Mouse (Mus musculus): Measurements from ENCODE around the gene Trmt10a. TPM values are rescaled to one million over a fixed set of nuclear protein-coding genes. Genes with fewer than 3 reads are reported as not detected.
"Not testable (repeated sequence)": the region's sequence is repeated elsewhere in the genome, so short reads cannot be mapped to it uniquely, and the experiment has no call there.

The Trmt10a gene
- polyA plus RNA-seq, 1 experiment from 2014 or later, result 15.2 TPM

DNA sequence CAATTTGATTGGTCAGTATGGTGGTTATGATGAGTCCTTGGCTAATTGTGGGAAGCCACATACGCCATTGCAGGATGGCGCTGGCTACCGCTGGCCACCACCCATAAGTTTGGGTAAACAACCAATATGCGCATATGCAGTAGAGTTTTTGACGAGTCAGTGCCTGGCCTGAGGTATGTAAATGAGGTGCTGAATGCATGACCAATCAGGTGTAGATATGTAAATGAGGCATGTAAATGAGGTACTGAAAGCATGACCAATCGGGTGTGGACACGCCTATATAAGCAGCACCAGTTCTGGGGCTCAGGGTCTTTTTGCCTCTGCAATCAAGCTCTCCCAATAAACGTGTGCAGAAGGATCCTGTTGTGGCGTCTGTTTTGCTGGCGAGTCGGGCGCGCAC lies 5.1 kb upstream of the Trmt10a start:
- H3K9ac ChIP-seq; H3K4me2 ChIP-seq (replicated peaks); H3K4me3 ChIP-seq; H3K4me1 ChIP-seq; H3K9me3 ChIP-seq; H3K27ac ChIP-seq; H3K27me3 ChIP-seq; ATAC-seq (ENCODE audit: insufficient number of reproducible peaks, insufficient read depth, low FRiP score, low TSS enrichment); H3K36me3 ChIP-seq: not testable (repeated sequence)
- WGBS, result 94% methylated on average over 13 of the region's 13 CpGs

DNA sequence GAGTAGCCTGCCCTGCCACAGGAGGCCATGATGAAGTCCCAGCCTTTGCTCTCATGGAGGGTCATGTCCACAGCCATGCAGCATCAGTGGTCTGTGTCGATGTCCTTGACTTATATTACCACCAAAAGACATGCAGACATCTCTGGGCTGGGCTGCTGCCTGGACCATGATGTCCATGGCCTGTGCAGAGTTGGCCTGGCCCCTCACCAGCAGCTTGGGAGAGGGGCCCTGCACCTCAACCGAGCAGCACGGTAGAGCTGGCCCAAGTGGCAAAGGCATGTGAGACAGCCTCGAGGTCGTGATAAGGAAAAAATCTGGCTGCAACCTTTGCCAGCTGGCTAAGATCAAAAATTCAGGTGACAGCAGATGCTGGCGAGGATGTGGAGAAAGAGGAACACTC lies 3.6 kb upstream of the Trmt10a start:
- no peak overlapping the region for H3K9ac ChIP-seq
- no peaks in the 10 kb centered on the region for H3K36me3 ChIP-seq
- 89% methylated on average over 6 of the region's 6 CpGs for WGBS
- no peak for ATAC-seq (ENCODE audit: insufficient number of reproducible peaks, insufficient read depth, low FRiP score, low TSS enrichment)
- H3K4me2 ChIP-seq (replicated peaks), result no peak overlapping the region
- H3K4me1 ChIP-seq, result no peaks in the 10 kb centered on the region
- no peak overlapping the region for H3K27ac ChIP-seq
- no peaks in the 10 kb centered on the region for H3K9me3 ChIP-seq
- no peaks in the 10 kb centered on the region for H3K27me3 ChIP-seq
- H3K4me3 ChIP-seq, result no peak overlapping the region

DNA sequence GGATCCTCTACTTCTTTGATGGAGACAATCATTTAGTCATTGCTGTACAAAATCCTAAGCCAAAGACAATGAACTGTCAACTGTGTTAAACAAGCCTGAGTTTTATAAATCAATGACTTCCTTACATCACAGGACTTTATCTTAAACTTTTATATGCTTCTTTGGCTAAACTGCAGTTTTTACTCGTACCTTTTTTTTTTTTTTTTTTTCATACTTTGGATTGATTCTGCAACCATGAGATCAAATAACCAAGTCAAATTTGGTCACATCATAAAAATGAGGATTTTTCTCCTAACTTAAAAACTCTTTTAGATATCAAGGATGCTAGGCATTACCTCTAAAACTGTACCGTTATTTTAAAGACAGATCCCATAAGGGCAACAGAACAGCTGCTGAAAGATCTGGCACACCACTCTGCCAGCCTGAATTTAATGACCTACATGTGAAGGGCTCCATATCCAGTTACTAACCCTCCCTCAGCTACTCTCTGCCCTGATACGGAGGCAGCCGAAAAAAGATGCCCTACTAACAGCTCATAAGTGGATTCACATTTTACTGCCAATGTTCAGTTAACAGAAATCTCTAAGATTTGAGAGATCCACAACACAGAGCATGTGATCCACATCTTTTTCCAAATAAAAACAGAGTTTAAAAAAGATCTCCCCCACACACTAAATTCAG lies 1.1 kb upstream of the Trmt10a start:
- no peaks in the 10 kb centered on the region for H3K27me3 ChIP-seq
- H3K27ac ChIP-seq, result 0 out of 2 replicates have a peak overlapping the region, but pooled peaks have one; percentile 30
- H3K9me3 ChIP-seq, result no peaks in the 10 kb centered on the region
- WGBS, result 31% methylated on average over 4 of the region's 4 CpGs
- no peak for ATAC-seq (ENCODE audit: insufficient number of reproducible peaks, insufficient read depth, low FRiP score, low TSS enrichment)
- H3K4me2 ChIP-seq (replicated peaks), result peak overlapping the region; percentile 40
- H3K36me3 ChIP-seq, result no peaks in the 10 kb centered on the region
- H3K4me3 ChIP-seq, result peak overlapping the region; percentile 15; the same call in 1 of the 2 replicates
- no peaks in the 10 kb centered on the region for H3K4me1 ChIP-seq
- H3K9ac ChIP-seq, result no peak overlapping the region

DNA sequence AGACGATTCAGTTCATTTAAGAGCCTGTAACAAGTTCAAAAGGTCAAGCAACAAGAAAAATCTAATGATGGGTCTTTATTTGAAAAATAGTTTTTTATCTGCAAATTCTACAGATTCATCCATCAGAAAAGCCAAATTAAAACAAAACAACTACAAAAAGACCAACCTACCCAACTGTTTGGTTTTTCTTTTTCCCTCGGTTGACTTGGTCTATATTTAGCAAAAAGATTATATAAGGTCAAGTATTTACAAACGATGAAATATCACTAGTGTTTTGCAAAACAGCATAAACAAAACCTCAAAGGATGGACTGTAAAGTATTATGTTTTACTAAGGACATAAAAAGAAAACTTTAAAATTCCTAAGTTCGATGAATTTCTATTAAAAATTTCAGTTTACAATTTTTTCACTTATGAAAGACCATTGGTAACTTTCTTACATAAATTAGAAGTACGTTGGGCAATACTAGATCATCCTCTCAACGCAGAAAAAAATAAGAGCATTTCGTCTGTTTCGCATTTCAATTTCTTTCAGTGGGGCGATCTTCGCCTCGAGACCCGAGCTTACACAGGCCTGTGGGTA lies 424 bp upstream of the Trmt10a start:
- Histone ChIP-seq H3K4me2 (replicated peaks) (peak overlapping the region; percentile 40), H3K27ac (peak overlapping the region; percentile 99), H3K27me3 (no peaks in the 10 kb centered on the region), H3K9me3 (no peaks in the 10 kb centered on the region), H3K4me3 (peak overlapping the region; percentile 56), H3K9ac (peak overlapping the region; percentile 42; the same call in 1 of the 2 replicates), H3K4me1 (no peaks in the 10 kb centered on the region), H3K36me3 (no peaks in the 10 kb centered on the region)
- WGBS, result 5% methylated on average over 12 of the region's 12 CpGs
- no peak for ATAC-seq (ENCODE audit: insufficient number of reproducible peaks, insufficient read depth, low FRiP score, low TSS enrichment)

DNA sequence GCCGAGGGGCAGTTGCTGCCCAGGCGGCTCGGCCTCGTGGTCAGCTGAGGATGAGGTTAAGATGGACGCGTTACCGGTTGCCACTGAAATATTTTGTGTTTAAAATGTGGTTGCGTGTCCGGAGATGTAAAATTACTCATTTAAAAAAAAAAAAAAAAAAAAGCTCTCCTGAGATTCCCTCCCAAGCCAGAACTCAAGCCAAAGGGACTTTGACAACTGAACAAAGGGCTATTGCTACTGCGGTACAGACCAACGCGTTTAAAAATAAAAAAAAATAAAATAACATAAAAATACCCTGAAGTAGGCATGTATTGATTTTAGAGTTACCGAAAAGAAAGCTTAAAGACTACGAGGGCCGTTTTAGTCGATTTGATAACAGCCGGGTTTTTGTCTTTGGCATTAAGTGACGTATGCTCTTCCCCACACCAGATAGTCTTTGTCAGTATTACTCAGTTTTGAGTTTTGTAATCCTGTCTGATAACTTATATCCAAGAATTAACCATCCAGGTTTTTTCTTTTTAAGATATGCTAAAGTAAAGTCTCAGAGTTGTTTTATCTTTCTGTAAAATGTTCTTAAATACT lies 903 bp downstream of the Trmt10a start:
- no peak for ATAC-seq (ENCODE audit: insufficient number of reproducible peaks, insufficient read depth, low FRiP score, low TSS enrichment)

DNA sequence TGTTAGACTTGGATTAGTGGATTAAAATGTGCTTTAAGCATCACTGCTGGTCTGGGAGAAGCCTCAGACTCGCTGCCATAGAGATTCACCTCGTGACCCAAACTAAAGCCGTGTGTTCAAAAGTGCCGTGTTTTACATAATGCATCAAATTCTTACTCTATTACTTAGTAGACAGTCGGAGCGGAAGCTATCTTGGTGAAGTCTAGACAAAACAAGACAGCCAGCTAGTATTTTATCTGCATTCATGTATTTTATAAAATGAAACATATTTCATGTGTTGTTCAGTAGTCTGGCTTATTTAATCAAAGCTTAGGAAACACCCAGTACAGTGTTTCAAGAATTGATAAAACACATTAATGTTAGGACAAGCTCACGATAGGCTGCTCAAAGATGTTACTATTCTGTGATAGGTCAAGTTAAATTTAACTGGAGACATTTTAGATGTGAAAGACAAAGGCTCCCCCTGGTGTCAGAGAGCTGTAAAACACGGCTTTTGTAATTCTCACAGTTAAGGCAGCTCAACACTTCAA lies 1.5 kb downstream of the Trmt10a start, which contains the start of gene Mttp:
Gene Mttp (minus strand): TSS at position 327 of the 530 bp plus-strand sequence.
- H3K36me3 ChIP-seq, result peaks cover 4% of the 10 kb centered on the region; the same call in 1 of the 2 replicates
- ATAC-seq (ENCODE audit: insufficient number of reproducible peaks, insufficient read depth, low FRiP score, low TSS enrichment), result no peak
- H3K27ac ChIP-seq, result peak within 1 kb of the TSS; percentile 99
- peak within 1 kb of the TSS; percentile 56 for H3K4me3 ChIP-seq
- H3K27me3 ChIP-seq, result no peaks in the 10 kb centered on the region
- no peaks in the 10 kb centered on the region for H3K4me1 ChIP-seq
- WGBS, result 6% methylated on average over 8 of the region's 8 CpGs
- H3K4me2 ChIP-seq (replicated peaks), result peak within 1 kb of the TSS; percentile 57
- peak within 1 kb of the TSS; percentile 72 for H3K9ac ChIP-seq
- H3K9me3 ChIP-seq, result no peaks in the 10 kb centered on the region

More for the DNA sequence above, 903 bp downstream of the Trmt10a start:
- under 1% methylated on average over 18 of the region's 18 CpGs for WGBS
- Histone ChIP-seq H3K9me3 (no peaks in the 10 kb centered on the region), H3K4me3 (peak overlapping the region; percentile 56), H3K4me1 (no peaks in the 10 kb centered on the region), H3K9ac (peak overlapping the region; percentile 72), H3K36me3 (no peaks in the 10 kb centered on the region; the same call in 1 of the 2 replicates), H3K27me3 (no peaks in the 10 kb centered on the region), H3K4me2 (replicated peaks) (peak overlapping the region; percentile 57), H3K27ac (peak overlapping the region; percentile 99)

DNA sequence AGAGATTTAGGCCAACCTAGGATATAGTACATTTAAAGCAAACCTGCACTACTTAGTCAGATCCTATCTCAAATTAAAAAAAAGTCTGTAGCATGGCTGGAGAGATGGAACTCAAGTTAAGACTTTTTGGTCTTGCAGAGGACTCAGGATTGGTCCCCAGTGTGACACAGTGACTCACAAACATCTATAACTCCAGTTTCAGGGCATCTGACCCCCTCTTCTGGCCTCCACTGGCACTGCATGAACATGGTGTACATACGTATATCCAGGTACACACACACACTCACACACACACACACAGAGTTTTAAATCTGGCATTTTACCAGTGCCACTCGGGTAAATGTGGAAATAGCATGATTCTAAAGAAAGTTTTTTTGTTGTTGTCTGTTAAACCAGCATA lies 5.6 kb downstream of the Trmt10a start:
- H3K9ac ChIP-seq, result no peak overlapping the region
- ATAC-seq (ENCODE audit: insufficient number of reproducible peaks, insufficient read depth, low FRiP score, low TSS enrichment), result no peak
- no peak overlapping the region for H3K27ac ChIP-seq
- H3K36me3 ChIP-seq, result peaks cover 18% of the 10 kb centered on the region; the same call in 1 of the 2 replicates
- H3K4me3 ChIP-seq, result no peak overlapping the region
- H3K9me3 ChIP-seq, result no peaks in the 10 kb centered on the region
- H3K27me3 ChIP-seq, result no peaks in the 10 kb centered on the region
- 88% methylated on average over 2 of the region's 2 CpGs for WGBS
- H3K4me1 ChIP-seq, result no peaks in the 10 kb centered on the region
- no peak overlapping the region for H3K4me2 ChIP-seq (replicated peaks)

DNA sequence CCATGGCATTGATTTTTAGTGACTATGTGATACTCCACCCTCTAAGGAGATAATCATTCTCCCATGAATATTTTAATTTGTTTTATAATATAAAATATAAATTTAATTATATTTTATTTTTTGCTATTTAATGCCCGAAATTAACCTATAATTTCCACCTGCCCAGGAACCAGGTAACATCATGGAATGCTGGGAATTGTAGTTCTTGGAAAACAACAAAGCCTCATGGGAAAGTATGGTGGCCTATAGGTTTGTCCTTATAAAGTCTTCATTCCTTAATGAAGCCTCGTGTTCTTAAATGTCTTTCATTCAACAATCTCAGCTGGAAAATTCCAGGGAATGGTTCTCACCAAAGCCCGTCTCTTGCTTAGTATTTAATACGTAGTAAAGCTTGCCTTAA lies 11.8 kb downstream of the Trmt10a start:
- Histone ChIP-seq H3K4me1 (no peaks in the 10 kb centered on the region), H3K9me3 (no peaks in the 10 kb centered on the region), H3K4me3 (no peak overlapping the region), H3K4me2 (replicated peaks) (no peak overlapping the region), H3K27ac (no peak overlapping the region), H3K27me3 (no peaks in the 10 kb centered on the region), H3K9ac (no peak overlapping the region), H3K36me3 (peaks cover 10% of the 10 kb centered on the region)
- 90% methylated on average over 4 of the region's 4 CpGs for WGBS
- no peak for ATAC-seq (ENCODE audit: insufficient number of reproducible peaks, insufficient read depth, low FRiP score, low TSS enrichment)

DNA sequence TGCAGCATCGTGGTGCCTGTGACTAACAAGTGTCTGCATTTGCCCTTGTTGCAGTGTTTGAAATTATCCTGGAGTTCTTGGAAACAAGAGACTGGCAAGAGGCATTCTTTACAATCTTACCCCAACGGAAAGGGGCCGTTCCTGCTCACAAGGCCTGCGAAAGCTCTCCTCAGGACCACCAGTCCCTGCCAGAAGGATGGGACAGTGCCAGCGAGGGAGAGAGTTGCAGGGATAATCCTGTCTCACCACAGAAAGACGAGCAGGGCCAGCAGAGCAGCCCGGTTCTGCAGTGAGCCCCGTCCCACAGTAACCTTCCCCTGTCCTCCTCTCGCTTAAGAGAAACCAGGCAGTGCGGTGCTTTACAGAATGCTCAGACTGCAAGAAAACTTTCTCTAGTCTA lies 13.4 kb downstream of the Trmt10a start:
- ATAC-seq (ENCODE audit: insufficient number of reproducible peaks, insufficient read depth, low FRiP score, low TSS enrichment), result no peak

DNA sequence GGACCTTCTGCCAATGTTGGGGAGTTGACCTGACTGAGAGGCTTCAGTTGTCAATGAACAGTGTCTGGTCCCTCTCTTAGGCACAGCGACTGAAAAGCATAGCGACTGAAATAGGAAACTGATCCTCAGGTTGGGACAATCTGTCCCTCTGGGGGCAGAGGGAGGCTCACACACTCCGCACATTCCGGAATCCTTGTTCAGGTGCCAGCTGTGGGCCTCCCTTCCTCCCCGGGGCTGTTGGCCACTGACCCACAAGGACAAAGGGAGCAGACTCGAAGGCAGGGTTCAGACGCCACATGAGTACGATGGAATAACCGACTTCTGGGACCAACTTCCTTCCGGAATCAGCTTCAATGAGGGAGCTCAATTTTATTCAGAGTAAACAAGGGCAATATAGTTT lies 18.4 kb downstream of the Trmt10a start:
- 80% methylated on average over 10 of the region's 10 CpGs for WGBS
- Histone ChIP-seq H3K27ac (no peak overlapping the region), H3K4me1 (no peaks in the 10 kb centered on the region), H3K4me3 (no peak overlapping the region), H3K4me2 (replicated peaks) (no peak overlapping the region), H3K27me3 (no peaks in the 10 kb centered on the region), H3K9ac (no peak overlapping the region), H3K36me3 (no peaks in the 10 kb centered on the region; the same call in 1 of the 2 replicates), H3K9me3 (no peaks in the 10 kb centered on the region)
- no peak for ATAC-seq (ENCODE audit: insufficient number of reproducible peaks, insufficient read depth, low FRiP score, low TSS enrichment)

More for the DNA sequence above, 13.4 kb downstream of the Trmt10a start:
- H3K9me3 ChIP-seq, result no peaks in the 10 kb centered on the region
- H3K4me3 ChIP-seq, result no peak overlapping the region
- WGBS, result 64% methylated on average over 10 of the region's 10 CpGs
- no peaks in the 10 kb centered on the region for H3K4me1 ChIP-seq
- no peak overlapping the region for H3K4me2 ChIP-seq (replicated peaks)
- no peak overlapping the region for H3K27ac ChIP-seq
- H3K27me3 ChIP-seq, result no peaks in the 10 kb centered on the region
- no peak overlapping the region for H3K9ac ChIP-seq
- peaks cover 10% of the 10 kb centered on the region for H3K36me3 ChIP-seq

DNA sequence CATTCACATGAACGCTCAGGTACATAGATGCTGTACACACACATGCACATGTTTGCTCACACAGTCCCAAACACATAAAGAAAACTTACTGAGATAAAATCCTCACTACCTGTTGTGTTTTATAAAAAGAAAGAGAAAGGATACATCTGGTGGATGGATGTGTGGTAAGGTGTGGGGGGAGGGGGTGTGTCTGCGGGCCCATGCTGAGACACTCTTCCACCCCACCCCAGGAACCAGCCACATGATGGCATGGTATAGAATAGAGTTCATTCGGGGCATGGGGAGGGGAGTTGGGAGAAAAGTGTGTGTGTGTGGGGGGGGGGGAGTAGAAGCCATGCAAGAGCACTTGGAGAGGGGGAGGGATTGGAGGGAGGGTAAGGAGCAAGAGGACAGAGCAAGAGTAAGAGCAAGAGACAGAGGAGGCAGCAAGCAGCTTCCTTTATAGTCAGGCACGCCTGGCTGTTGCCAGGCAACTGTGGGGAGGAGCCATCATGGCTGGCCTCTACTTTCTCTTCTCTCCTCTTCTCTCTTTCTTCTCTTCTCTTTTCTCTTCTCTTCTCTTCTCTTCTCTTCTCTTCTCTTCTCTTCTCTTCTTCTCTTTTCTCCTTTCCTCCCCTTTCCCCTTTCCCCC lies 19.4 kb downstream of the Trmt10a start:
- H3K4me2 ChIP-seq (replicated peaks), result no peak overlapping the region
- no peaks in the 10 kb centered on the region for H3K36me3 ChIP-seq
- H3K27me3 ChIP-seq, result no peaks in the 10 kb centered on the region
- no peak overlapping the region for H3K27ac ChIP-seq
- no peaks in the 10 kb centered on the region for H3K4me1 ChIP-seq
- H3K4me3 ChIP-seq, result no peak overlapping the region
- no peaks in the 10 kb centered on the region for H3K9me3 ChIP-seq
- 53% methylated on average over 4 of the region's 4 CpGs for WGBS
- H3K9ac ChIP-seq, result no peak overlapping the region
- ATAC-seq (ENCODE audit: insufficient number of reproducible peaks, insufficient read depth, low FRiP score, low TSS enrichment), result no peak

Measured in embryonic facial prominence, embryonic 12.5 days (tissue).